Mouse (Mus musculus) kidney, embryonic 15.5 days (tissue): Measurements from ENCODE around the gene Pdk4. TPM values are rescaled to one million over a fixed set of nuclear protein-coding genes. Genes with fewer than 3 reads are reported as not detected.

Source experiments
- ATAC-seq: fragments of 200-750 bp; cut with Nextera tagmentation; replicated peaks from 2 replicates; pipeline ENCODE4 v1.8.0; 2017; ENCODE audit warnings: moderate TSS enrichment; ENCODE audit not compliant: low FRiP score
- H3K27ac ChIP-seq: fragments of 300-500 bp; sonication (generic); 2 replicates; pipeline ENCODE4 v1.5.1; 2015; ENCODE audit warnings: mild to moderate bottlenecking, inconsistent platforms
- H3K27me3 ChIP-seq: fragments of 300-500 bp; sonication (generic); 2 replicates; pipeline ENCODE4 v1.6.1; 2015; ENCODE audit warnings: inconsistent platforms
- H3K36me3 ChIP-seq: fragments of 300-500 bp; sonication (generic); 2 replicates; pipeline ENCODE4 v1.6.1; 2015; ENCODE audit warnings: inconsistent platforms
- H3K4me1 ChIP-seq: fragments of 300-500 bp; sonication (generic); 2 replicates; pipeline ENCODE4 v1.6.1; 2015; ENCODE audit warnings: inconsistent platforms
- H3K4me2 ChIP-seq: fragments of 300-500 bp; sonication (generic); 2 replicates; pipeline ENCODE4 v1.6.1; 2015; ENCODE audit warnings: moderate library complexity, mild to moderate bottlenecking, inconsistent platforms
- H3K4me3 ChIP-seq: fragments of 300-500 bp; sonication (generic); replicated peaks from 2 replicates; pipeline ENCODE4 v1.5.1; 2015; ENCODE audit warnings: mild to moderate bottlenecking, inconsistent platforms
- H3K9ac ChIP-seq: fragments of 300-500 bp; sonication (generic); 2 replicates; pipeline ENCODE4 v1.6.1; 2015; ENCODE audit warnings: mild to moderate bottlenecking, inconsistent platforms
- H3K9me3 ChIP-seq: fragments of 300-500 bp; sonication (generic); replicated peaks from 2 replicates; pipeline ENCODE4 v1.6.1; 2016; ENCODE audit warnings: inconsistent platforms
- WGBS: fragments of 180-500 bp; shearing (Covaris S2); methylation state at CpG from one replicate; pipeline ENCODE4 v1.1.7; 2015; ENCODE audit warnings: mixed read lengths; 5-methylcytosine and 5-hydroxymethylcytosine counted together
- polyA plus RNA-seq: library from polyadenylated mRNA; unstranded; fragments of >200 nt; fragmentation: Nextera tagmentation; extraction: Ambion mirVana; gene quantifications from 2 replicates; pipeline ENCODE4 v1.2.1, GENCODE M21; 2015

Gene Pdk4
- polyA plus RNA-seq, 1 experiment from 2014 or later, result 2.7 TPM

DNA sequence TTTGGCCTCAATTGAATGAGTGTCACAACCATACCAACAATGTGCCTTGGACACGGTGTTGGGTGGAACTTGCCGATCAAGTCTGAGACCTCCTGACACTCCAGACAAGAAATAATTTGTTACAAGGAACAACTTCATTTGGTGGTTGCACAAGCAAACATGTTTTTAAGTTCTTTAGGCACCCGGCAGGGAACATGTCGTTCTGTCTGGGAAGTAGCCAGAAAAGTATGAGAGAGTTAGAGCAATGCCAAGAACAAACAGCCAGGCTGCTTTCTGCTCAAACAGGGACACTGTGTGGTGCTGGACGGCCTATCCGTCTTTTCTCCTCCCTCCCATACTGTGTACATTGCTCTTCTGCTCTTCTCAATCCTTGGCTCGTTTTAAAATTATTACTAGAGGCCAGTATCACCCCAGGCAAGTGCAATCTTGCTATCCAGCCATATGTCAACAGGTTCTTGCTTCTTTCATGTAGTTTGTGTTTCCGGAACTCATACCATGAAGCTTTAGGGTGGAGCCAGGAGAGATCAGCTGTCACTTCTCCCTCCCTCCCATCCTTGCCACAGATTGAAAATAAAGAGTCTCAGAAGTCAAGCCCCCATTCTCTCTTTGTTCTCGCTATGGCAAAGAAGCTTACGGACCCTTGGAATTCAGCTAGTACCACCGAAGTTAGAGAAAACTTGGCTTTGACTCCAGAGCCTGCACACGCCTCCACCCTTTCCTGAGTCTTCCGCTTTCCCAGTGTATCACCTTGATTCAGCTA lies 52.8 kb downstream of the Pdk4 start:
- Histone ChIP-seq H3K4me3 (no peak overlapping the region), H3K4me1 (peaks cover 13% of the 10 kb centered on the region), H3K36me3 (no peaks in the 10 kb centered on the region), H3K4me2 (peak overlapping the region; percentile 31), H3K27me3 (no peaks in the 10 kb centered on the region), H3K27ac (no peak overlapping the region), H3K9me3 (no peaks in the 10 kb centered on the region), H3K9ac (no peak overlapping the region)
- WGBS, result 31% methylated on average over 13 of the region's 13 CpGs
- ATAC-seq, result no peak

DNA sequence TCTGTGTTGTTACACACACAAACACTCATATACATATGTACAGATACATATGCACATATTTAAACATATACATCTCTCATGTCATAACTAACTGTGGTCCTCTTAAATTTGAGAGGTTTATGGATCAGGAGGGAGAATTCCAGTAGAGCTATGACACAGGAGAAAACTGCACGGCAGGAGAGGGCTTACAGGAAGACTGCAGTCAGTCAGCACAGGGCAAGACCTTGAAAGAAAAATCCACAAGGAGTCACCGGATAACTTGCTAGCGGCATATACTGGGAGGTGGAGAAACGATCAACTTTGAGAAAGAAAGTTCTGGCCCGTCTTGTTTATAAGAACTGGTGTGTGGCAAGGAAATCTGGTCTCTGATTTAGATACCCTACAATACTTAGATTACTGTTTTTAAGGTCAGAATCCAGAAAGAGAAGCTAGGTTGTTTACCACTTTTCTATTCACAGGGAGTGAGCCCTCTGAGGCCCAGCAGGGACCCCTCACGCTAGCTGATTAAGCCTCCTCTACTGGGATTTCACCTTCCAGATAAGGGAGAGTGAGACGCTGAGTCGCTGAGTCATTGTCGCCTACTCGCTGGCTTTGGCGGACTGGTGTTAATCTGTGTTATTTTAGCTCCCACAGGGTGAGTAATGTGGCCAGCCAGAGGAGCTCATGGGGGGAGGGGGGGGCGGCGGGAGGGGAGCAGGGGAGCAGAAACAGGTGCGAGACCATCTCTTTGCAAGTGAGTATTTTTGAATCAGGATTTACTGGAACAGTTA lies 53.6 kb downstream of the Pdk4 start:
- ATAC-seq, result peak; percentile 72
- H3K4me2 ChIP-seq, result peak overlapping the region; percentile 31
- WGBS, result 4% methylated on average over 14 of the region's 14 CpGs
- no peaks in the 10 kb centered on the region for H3K27me3 ChIP-seq
- no peak overlapping the region for H3K27ac ChIP-seq
- no peaks in the 10 kb centered on the region for H3K9me3 ChIP-seq
- H3K4me3 ChIP-seq, result no peak overlapping the region
- no peaks in the 10 kb centered on the region for H3K36me3 ChIP-seq
- peaks cover 12% of the 10 kb centered on the region for H3K4me1 ChIP-seq
- H3K9ac ChIP-seq, result no peak overlapping the region

DNA sequence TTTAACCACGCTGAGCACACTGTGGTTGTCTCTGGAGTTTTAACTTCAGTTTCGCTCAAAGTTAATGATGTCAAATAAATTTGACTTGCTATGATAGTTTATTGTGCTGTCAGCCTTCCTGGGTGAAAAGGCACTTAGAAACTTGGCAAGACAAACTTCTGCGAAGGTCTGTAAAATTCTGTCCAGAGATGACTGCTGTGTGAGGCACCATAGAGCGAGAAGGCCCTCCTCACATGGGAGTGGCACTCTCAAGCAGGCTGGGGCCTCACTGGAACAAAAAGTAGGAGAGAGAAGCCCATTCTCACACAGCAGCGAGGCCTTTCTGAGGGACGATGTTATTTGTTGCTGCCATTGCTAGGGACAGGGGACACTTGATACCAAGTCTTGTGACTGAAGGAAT lies 54.9 kb downstream of the Pdk4 start:
- Histone ChIP-seq H3K9ac (no peak overlapping the region), H3K36me3 (no peaks in the 10 kb centered on the region), H3K4me2 (no peak overlapping the region), H3K4me3 (no peak overlapping the region), H3K9me3 (no peaks in the 10 kb centered on the region), H3K27me3 (no peaks in the 10 kb centered on the region), H3K27ac (no peak overlapping the region), H3K4me1 (peaks cover 12% of the 10 kb centered on the region)
- no peak for ATAC-seq
- 50% methylated on average over 6 of the region's 6 CpGs for WGBS

GRCm38 (mm10) chr6:5437757-5438156 lies 58.4 kb downstream of the Pdk4 start:
- no peak for ATAC-seq
- 36% methylated on average over 4 of the region's 4 CpGs for WGBS
- H3K27ac ChIP-seq, result no peak overlapping the region
- H3K27me3 ChIP-seq, result no peaks in the 10 kb centered on the region
- H3K9me3 ChIP-seq, result no peaks in the 10 kb centered on the region
- H3K4me2 ChIP-seq, result no peak overlapping the region
- peaks cover 5% of the 10 kb centered on the region for H3K4me1 ChIP-seq
- no peak overlapping the region for H3K4me3 ChIP-seq
- H3K36me3 ChIP-seq, result no peaks in the 10 kb centered on the region
- H3K9ac ChIP-seq, result no peak overlapping the region

GRCm38 (mm10) chr6:5433887-5434286 lies 62.2 kb downstream of the Pdk4 start:
- no peak for ATAC-seq

More at GRCm38 (mm10) chr6:5433887-5434286, 62.2 kb downstream of the Pdk4 start:
- Histone ChIP-seq H3K27ac (no peak overlapping the region), H3K4me2 (no peak overlapping the region), H3K9ac (no peak overlapping the region), H3K4me3 (no peak overlapping the region), H3K9me3 (no peaks in the 10 kb centered on the region), H3K4me1 (no peaks in the 10 kb centered on the region), H3K27me3 (no peaks in the 10 kb centered on the region), H3K36me3 (no peaks in the 10 kb centered on the region)
- WGBS, result 88% methylated on average over 2 of the region's 2 CpGs

Other genes starting within 250 kb of the Pdk4 start
- gene Pon3, start 240.0 kb downstream of the Pdk4 start, polyA plus RNA-seq, result 12.3 and 12.8 TPM in 2 replicates
- 35.0 TPM in 2 replicates for gene Pon2, start 197.9 kb downstream of the Pdk4 start, polyA plus RNA-seq
- 25.4 and 27.6 TPM in 2 replicates for gene Asb4, start 112.9 kb downstream of the Pdk4 start, polyA plus RNA-seq
- gene Dync1i1, start 229.3 kb upstream of the Pdk4 start, polyA plus RNA-seq, result 3.7 and 4.1 TPM in 2 replicates